Comparison of ENCODE assay signal across 8 mouse cellular contexts in the genomic region with DNA sequence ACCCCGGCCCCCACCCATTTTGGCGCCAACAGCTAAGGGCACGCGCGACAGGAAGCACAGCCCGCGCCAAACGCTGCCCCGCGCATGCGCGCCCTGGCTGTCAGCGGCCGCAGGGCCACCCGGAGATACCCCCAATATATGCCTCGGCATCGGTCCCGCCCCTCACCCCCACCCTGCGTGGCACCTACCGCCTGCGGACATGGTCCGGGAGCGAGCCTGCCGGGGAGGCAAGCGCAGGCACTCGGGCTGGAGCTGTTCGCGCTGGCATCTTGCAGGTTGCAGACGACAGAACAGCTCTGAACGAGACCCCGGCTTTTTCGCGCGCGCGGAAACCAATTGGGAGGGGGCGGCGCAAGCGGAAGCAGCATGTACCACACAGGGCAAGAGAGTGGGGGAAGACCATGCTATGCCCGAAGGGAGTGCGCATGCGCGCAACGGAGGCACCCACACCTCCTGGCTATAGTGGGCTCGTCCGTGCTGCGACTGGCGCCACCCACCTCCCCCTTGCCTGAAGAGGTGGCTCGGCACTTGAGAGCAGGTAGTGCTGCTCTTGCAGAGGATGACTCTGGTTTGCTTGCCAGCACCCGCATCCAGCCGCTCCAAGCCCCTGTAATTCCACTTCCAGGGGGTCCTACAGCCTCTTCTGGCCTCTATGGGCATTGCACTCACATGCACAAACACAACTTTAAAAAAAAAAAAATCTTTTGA. TPM values are rescaled to one million over a fixed set of nuclear protein-coding genes. Genes with fewer than 3 reads are reported as not detected.
DNase-seq lines count a peak whose midpoint lies in the region; ATAC-seq and TF ChIP-seq lines count a peak whose summit lies in the region.

No protein-coding gene starts in this region.

- peak overlapping the region; percentile 94 for H3K4me2 ChIP-seq in hindbrain, embryonic 14.5 days (replicated peaks)

- H3K27ac ChIP-seq in hindbrain, embryonic 14.5 days: peak overlapping the region; percentile 90

- DNase-seq in Patski (ENCODE audit: low read depth, low spot score): peak; percentile 71
- peak; percentile 98 for DNase-seq in cerebellum, postnatal 14 days
- peak; percentile 96 to 97 for DNase-seq in frontal cortex, postnatal 14 days (ENCODE audit: low spot score in 2 of 2)
- peak; percentile 97 for DNase-seq in hindbrain, embryonic 14.5 days (ENCODE audit: low spot score)
- DNase-seq in layer of hippocampus, postnatal 36 days: peak; percentile 96 to 97
- peak; percentile 97 for DNase-seq in lung, postnatal 36 days
- peak; percentile 98 for DNase-seq in retina, postnatal 1 day
- peak; percentile 90 to 91 for DNase-seq in urinary bladder, adult 18-20 months (ENCODE audit: low spot score in 2 of 2)

- peak overlapping the region; percentile 80 for H3K9ac ChIP-seq in hindbrain, embryonic 14.5 days

- TF ChIP-seq CTCF in Patski (IDR thresholded peaks at IDR 0.05): no peak

- no peaks in the 10 kb centered on the region for H3K36me3 ChIP-seq in hindbrain, embryonic 14.5 days (replicated peaks; ENCODE audit: control insufficient read depth, insufficient read depth)

- H3K4me1 ChIP-seq in hindbrain, embryonic 14.5 days (replicated peaks; ENCODE audit: control insufficient read depth, insufficient read depth, low read length): peaks cover 11% of the 10 kb centered on the region

- ATAC-seq in Patski: peak; percentile 79
- ATAC-seq in hindbrain, embryonic 14.5 days (ENCODE audit: low FRiP score): peak; percentile 94

- POLR2A ChIA-PET in Patski (lab: Charles Lee): interaction anchor here (1.4 to 2.0 kb wide), 2 partner anchors 9 to 11 kb away, joined by 5 to 6 read pairs; no protein-coding TSS in a partner anchor

- peak overlapping the region; percentile 81 for H3K4me3 ChIP-seq in hindbrain, embryonic 14.5 days (replicated peaks; ENCODE audit: low read length)

- H3K9me3 ChIP-seq in hindbrain, embryonic 14.5 days (ENCODE audit: control insufficient read depth, low read length): no peaks in the 10 kb centered on the region

- in situ Hi-C loops in Patski (cut with MboI; ENCODE audit: low pct_unique_long_range_greater_than_20kb): no loop called here

- H3K27me3 ChIP-seq in Patski: no peaks in the 10 kb centered on the region
- no peaks in the 10 kb centered on the region for H3K27me3 ChIP-seq in hindbrain, embryonic 14.5 days (ENCODE audit: control insufficient read depth, insufficient read depth, low read length)

- under 1% methylated on average over 51 of the region's 51 CpGs for WGBS in hindbrain, embryonic 14.5 days

- CTCF ChIA-PET in Patski (lab: Charles Lee): interaction anchor here (1.3 kb wide), 1 partner anchor 48 kb away, joined by 3 read pairs; no protein-coding TSS in a partner anchor

RNA-seq across cellular contexts. Expression of a gene that starts 7.0 kb away (rescaled TPM):
- polyA plus RNA-seq in Patski (2021): 54.3 TPM
- 37.8 and 41.1 TPM in 2 replicates for polyA plus RNA-seq in hindbrain, embryonic 14.5 days (2014; fragmentation: Nextera tagmentation; extraction: Ambion mirVana)
- 10 to 100 TPM; 34.0 to 35.1 TPM for total RNA-seq in layer of hippocampus, postnatal 36 days (2021)

RNA-seq across cellular contexts. Expression of a gene that starts 23.9 kb away (rescaled TPM):
- 10.9 TPM for polyA plus RNA-seq in Patski (2021)
- polyA plus RNA-seq in hindbrain, embryonic 14.5 days (2014; fragmentation: Nextera tagmentation; extraction: Ambion mirVana): 8.6 and 8.8 TPM in 2 replicates
- 1 to 10 TPM; 1.2 to 2.8 TPM for total RNA-seq in layer of hippocampus, postnatal 36 days (2021)

RNA-seq across cellular contexts. Expression of a gene that starts 49.9 kb away (rescaled TPM):
- polyA plus RNA-seq in Patski (2021): 89.1 TPM
- polyA plus RNA-seq in hindbrain, embryonic 14.5 days (2014; fragmentation: Nextera tagmentation; extraction: Ambion mirVana): 97.3 and 102 TPM in 2 replicates
- 10 to 100 TPM; 61.1 to 65.8 TPM for total RNA-seq in layer of hippocampus, postnatal 36 days (2021)

RNA-seq across cellular contexts. Expression of a gene that starts 54.3 kb away (rescaled TPM):
- 172 TPM for polyA plus RNA-seq in Patski (2021)
- 216 and 231 TPM in 2 replicates for polyA plus RNA-seq in hindbrain, embryonic 14.5 days (2014; fragmentation: Nextera tagmentation; extraction: Ambion mirVana)
- total RNA-seq in layer of hippocampus, postnatal 36 days (2021): 100 to 1,000 TPM; 120 to 127 TPM

Comparison
In these comparisons a context has a peak if more than half of its experiments do, and no peak if none do; other contexts are left out.
1. Peak in every context shown above with its lines: DNase-seq, ATAC-seq, H3K4me3 ChIP-seq and H3K27ac ChIP-seq.